Mouse (Mus musculus): ENCODE data around the gene Ciao2b.

- TF ChIP-seq CTCF (IDR thresholded peaks at IDR 0.05; ENCODE audit: control insufficient read depth, insufficient read depth, insufficient replicate concordance, low read depth, low read length) (no peak), POLR2A (IDR thresholded peaks at IDR 0.05; ENCODE audit: control insufficient read depth, low read depth, low read length) (no peak)
These were observed 49.9 kb downstream of the Ciao2b start for GRCm38 (mm10) chr8:104591856-104592255.

Measured in testis, adult 2 months (tissue).